Mouse (Mus musculus) spleen, embryonic (tissue): ENCODE measurements around the gene Pramel3.
"Not testable (repeated sequence)": the region's sequence is repeated elsewhere in the genome, so short reads cannot be mapped to it uniquely, and the experiment has no call there.

Experiments
- CTCF ChIA-PET: fragments of 350-600 bp; sonication (Branson Sonifier 250); formaldehyde crosslinking; loops from one replicate; lab custom pipeline; 2022; lab: Charles Lee

Pramel3 gene

GRCm38 (mm10) chrX:135302007-135302406 lies at the start of gene Pramel3:
Pramel3 (plus strand) TSS chrX:135302307.
- CTCF ChIA-PET = not testable (repeated sequence)

GRCm38 (mm10) chrX:135360685-135361084 lies 58.6 kb downstream of the Pramel3 start:
- CTCF ChIA-PET = not testable (repeated sequence)

GRCm38 (mm10) chrX:135361943-135362342 lies 59.8 kb downstream of the Pramel3 start:
- CTCF ChIA-PET = not testable (repeated sequence)
